10 mouse cellular contexts compared by ENCODE assay signal in the genomic region with DNA sequence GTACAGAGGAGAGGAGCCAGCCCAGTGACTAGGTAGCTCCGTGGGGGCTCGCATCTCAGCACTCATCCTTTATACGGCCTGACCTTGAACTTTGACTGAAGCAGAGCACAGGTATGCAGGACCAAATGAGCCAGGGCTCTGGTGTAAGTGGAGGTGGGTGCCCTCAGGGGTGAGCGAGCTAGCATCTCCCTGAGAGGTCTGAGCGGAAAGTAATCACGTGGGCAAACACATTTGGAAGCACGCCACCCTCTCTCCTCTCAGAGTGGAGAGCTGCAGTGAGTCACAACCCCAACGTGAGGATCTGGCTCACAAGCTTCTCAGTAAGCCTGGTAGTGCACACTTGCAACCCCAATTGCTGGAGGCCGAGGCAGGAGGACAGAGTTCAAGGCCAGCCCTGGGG. TPM values are rescaled to one million over a fixed set of nuclear protein-coding genes. Genes with fewer than 3 reads are reported as not detected.
DNase-seq lines count a peak whose midpoint lies in the region; ATAC-seq and TF ChIP-seq lines count a peak whose summit lies in the region.
"Had no signal": no experiment of that assay in that cellular context is flagged by ENCODE, and none has a peak within 500 bp of the region (broad histone marks: within the 10 kb centered on the region; RNA-seq: fewer than 3 reads in every experiment).

No protein-coding gene starts in this region.

- H3K4me1 ChIP-seq in lung, adult 2 months (ENCODE audit: control insufficient read depth, insufficient read depth, low read length) = peaks cover 22% of the 10 kb centered on the region
- peaks cover 32% of the 10 kb centered on the region for H3K4me1 ChIP-seq in hindbrain, embryonic 13.5 days (replicated peaks)

- peak overlapping the region; percentile 21; the same call in 1 of the 2 replicates for H3K27ac ChIP-seq in gastrocnemius, adult 2 months
- no peak overlapping the region for H3K27ac ChIP-seq in hindbrain, embryonic 13.5 days

- WGBS in lung, adult 2 months = 46% methylated on average over 9 of the region's 9 CpGs
- WGBS in hindbrain, embryonic 13.5 days = 78% methylated on average over 9 of the region's 9 CpGs

- H3K9ac ChIP-seq in hindbrain, embryonic 13.5 days = no peak overlapping the region

- ATAC-seq in hindbrain, embryonic 13.5 days (ENCODE audit: low FRiP score) = no peak

- H3K27me3 ChIP-seq in hindbrain, embryonic 13.5 days = no peaks in the 10 kb centered on the region

- TF ChIP-seq POLR2A in lung, adult 2 months (IDR thresholded peaks at IDR 0.05; ENCODE audit: borderline replicate concordance, extremely low read depth, low read depth, low read length) = no peak

- peaks cover 96% of the 10 kb centered on the region for H3K36me3 ChIP-seq in hindbrain, embryonic 13.5 days

- no peaks in the 10 kb centered on the region for H3K9me3 ChIP-seq in hindbrain, embryonic 13.5 days

- H3K4me2 ChIP-seq in hindbrain, embryonic 13.5 days = no peak overlapping the region

- no peak overlapping the region for H3K4me3 ChIP-seq in gastrocnemius, adult 2 months
- H3K4me3 ChIP-seq in lung, adult 2 months (replicated peaks; ENCODE audit: extremely low read depth, low read depth, low read length) = no peak overlapping the region
- H3K4me3 ChIP-seq in hindbrain, embryonic 13.5 days = no peak overlapping the region

- intact Hi-C loops in gastrocnemius, adult 2 months (cut with DNase I) = no loop called here

- DNase-seq in gastrocnemius, adult 2 months = peak; percentile 63
- DNase-seq in gastrocnemius, postnatal 25 days = no peak
- peak; percentile 77 for DNase-seq in MN1 (ENCODE audit: low spot score)
- peak; percentile 50 for DNase-seq in fibroblast of lung, adult 2 months (ENCODE audit: low read depth)
- peak; percentile 68 for DNase-seq in lung, adult 2 months
- no peak for DNase-seq in T-cell, adult 2 months (ENCODE audit: low spot score)
- no peak for DNase-seq in spleen, adult 12 weeks (ENCODE audit: low spot score)

- TF ChIP-seq CTCF in gastrocnemius, adult 2 months (IDR thresholded peaks at IDR 0.05) = no peak
- TF ChIP-seq CTCF in lung, adult 2 months (IDR thresholded peaks at IDR 0.05; ENCODE audit: insufficient read depth, low read length) = no peak

RNA-seq across cellular contexts. Expression of a gene that starts 19.5 kb away (rescaled TPM):
- total RNA-seq in gastrocnemius, adult 2 months (2021) = not detected
- total RNA-seq in gastrocnemius, postnatal 25 days (2021) = not detected
- not detected in 2 replicates for polyA plus RNA-seq in lung, adult 2 months (2012; rRNA removed)
- polyA plus RNA-seq in hindbrain, embryonic 13.5 days (2015; fragmentation: Nextera tagmentation; extraction: Ambion mirVana) = not detected in 2 replicates
- total RNA-seq: hematopoietic stem cell, adult 5-6 weeks had no signal
- polyA plus RNA-seq: stomach, embryonic 14.5 days had no signal

RNA-seq across cellular contexts. Expression of a gene that starts 30.6 kb away (rescaled TPM):
- 10 to 100 TPM; 39.3 to 45.5 TPM for total RNA-seq in gastrocnemius, adult 2 months (2021)
- total RNA-seq in gastrocnemius, postnatal 25 days (2021) = 10 to 100 TPM; 37.9 to 40.3 TPM
- polyA plus RNA-seq in lung, adult 2 months (2012; rRNA removed) = 122 and 162 TPM in 2 replicates
- 98.9 and 101 TPM in 2 replicates for polyA plus RNA-seq in hindbrain, embryonic 13.5 days (2015; fragmentation: Nextera tagmentation; extraction: Ambion mirVana)

RNA-seq across cellular contexts. Expression of a gene that starts 30.8 kb away (rescaled TPM):
- 1 to 10 TPM; 1.0 to 1.1 TPM for total RNA-seq in gastrocnemius, adult 2 months (2021)
- total RNA-seq in gastrocnemius, postnatal 25 days (2021) = 1 to 10 TPM; 1.3 to 1.8 TPM
- 13.8 and 14.9 TPM in 2 replicates for polyA plus RNA-seq in lung, adult 2 months (2012; rRNA removed)
- polyA plus RNA-seq in hindbrain, embryonic 13.5 days (2015; fragmentation: Nextera tagmentation; extraction: Ambion mirVana) = 5.4 and 6.1 TPM in 2 replicates

RNA-seq across cellular contexts. Expression of a gene that starts 56.8 kb away (rescaled TPM):
- 10 to 100 TPM; 18.8 to 23.4 TPM for total RNA-seq in gastrocnemius, adult 2 months (2021)
- 10 to 100 TPM; 19.0 to 27.8 TPM for total RNA-seq in gastrocnemius, postnatal 25 days (2021)
- polyA plus RNA-seq in lung, adult 2 months (2012; rRNA removed) = 40.0 and 45.7 TPM in 2 replicates
- polyA plus RNA-seq in hindbrain, embryonic 13.5 days (2015; fragmentation: Nextera tagmentation; extraction: Ambion mirVana) = 27.2 and 30.2 TPM in 2 replicates

Comparison
In these comparisons a context has a peak if more than half of its experiments do, and no peak if none do; other contexts are left out.
1. DNase-seq: peak in gastrocnemius, adult 2 months (single experiment), MN1 (single experiment), fibroblast of lung, adult 2 months (single experiment) and lung, adult 2 months (single experiment); none in gastrocnemius, postnatal 25 days (single experiment), T-cell, adult 2 months (single experiment) and spleen, adult 12 weeks (single experiment).